Mouse (Mus musculus) urinary bladder, adult 18-20 months (tissue): ENCODE data around the gene Ankrd55.

Experiments used
- DNase-seq, 2 experiments: peaks; one replicate each; pipeline ENCODE4 v3.0.0; 2022; ENCODE audit warnings: low spot score in 2 of 2, mixed read lengths in 2 of 2

The Ankrd55 gene

GRCm38 (mm10) chr13:112343628-112344009 lies 55.4 kb downstream of the Ankrd55 start:
- no peak for DNase-seq

DNA sequence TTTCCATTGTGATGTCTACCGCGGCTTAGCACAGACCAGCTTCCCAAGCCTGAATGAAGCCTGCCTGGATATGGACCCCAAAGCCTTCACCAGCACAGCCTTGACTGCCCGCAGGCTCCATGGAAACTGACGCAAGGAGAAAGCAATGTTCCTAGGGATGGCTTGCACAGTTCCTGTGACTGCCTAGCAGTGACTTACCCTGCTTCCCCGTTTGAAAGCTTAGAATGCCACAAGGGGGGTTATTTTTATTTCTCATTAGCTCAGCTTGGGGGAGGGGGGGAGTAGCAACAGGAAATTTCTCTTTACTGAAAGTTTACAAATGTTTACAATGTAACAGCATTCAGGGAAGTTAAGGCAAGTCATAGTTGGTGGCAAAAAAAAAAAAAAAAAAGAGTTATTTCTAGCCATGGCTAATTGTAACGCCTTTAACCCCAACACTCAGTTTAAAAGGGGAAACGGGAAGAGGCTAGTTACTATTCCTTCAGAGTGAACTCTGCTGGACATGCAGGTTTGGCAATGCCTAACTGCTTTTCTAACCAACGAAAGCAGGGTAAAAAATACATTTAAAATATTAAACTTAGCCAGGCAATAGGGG lies 56.1 kb downstream of the Ankrd55 start:
- no peak for DNase-seq

- DNase-seq: no peak
Observed at GRCm38 (mm10) chr13:112345542-112345941, 57.3 kb downstream of the Ankrd55 start.

DNA sequence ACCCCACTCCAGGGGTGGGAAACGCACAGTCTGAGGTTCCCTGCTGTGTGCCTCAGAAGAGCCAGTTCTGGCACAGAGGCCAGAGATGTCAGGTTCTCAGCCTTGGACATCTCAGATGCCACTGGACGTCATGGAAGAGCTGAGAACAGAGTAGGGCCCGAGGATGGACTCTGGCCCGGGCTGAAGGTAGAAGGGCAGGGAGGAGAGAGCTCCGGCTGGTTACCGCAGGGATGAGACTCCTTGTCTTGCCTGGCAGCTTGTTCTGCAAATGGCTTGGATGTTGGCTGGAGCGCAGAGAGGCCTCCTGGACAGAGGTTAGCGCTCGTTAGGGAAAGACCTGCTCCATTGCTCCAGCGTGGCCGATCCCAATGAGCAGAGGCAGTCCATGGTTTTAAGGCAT lies 57.8 kb downstream of the Ankrd55 start:
- no peak for DNase-seq

- DNase-seq: no peak
Observed at GRCm38 (mm10) chr13:112346659-112347142, 58.5 kb downstream of the Ankrd55 start.

DNA sequence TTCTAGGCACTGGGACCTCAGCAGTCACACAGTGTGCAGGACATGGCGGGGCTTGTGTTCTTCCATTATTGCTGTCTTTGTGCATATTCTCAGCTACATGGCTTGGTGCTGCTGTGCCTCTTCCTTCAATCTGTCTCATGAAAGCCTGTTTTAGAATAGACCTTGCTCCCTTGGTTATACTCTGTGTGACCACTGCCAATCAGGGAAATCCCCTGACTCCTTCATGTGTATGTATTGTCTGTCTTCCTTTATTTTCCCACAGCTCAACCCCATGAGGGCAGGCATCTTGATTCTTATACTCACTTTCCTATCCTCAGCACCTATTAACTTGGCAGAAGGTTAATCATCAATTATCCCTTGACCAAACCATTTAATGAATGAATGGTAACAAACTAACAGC lies 60.0 kb downstream of the Ankrd55 start:
- no peak for DNase-seq

DNA sequence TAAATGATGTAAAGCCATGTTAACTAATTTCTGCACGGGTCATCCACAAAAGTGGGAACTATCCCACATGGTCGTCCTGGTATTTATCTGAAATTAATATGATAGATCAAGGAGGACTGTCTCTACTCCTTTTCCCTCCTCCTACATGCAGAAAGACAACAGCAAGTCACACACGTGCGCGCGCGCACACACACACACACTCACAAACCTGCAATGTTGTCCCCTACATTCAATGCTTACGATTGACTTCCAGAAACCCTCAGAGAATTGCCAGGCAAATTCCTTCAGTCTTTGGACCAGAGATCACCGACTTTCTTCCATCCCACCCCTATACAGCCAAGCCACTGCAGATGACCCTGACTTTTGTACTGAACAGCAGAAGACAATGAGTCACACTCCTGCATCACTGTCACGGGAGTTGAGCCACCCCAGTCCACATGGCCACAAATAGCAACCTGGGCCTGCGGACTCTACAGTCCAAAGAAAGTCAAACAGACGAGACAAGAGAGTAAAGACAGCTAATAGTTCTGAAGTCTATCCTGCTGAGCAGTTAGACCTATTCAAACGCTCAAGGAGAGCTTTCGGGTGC lies 60.7 kb downstream of the Ankrd55 start:
- DNase-seq: no peak

- no peak for DNase-seq
Observed at GRCm38 (mm10) chr13:112349500-112349899, 61.2 kb downstream of the Ankrd55 start.

GRCm38 (mm10) chr13:112351943-112352342 lies 63.7 kb downstream of the Ankrd55 start:
- no peak for DNase-seq

GRCm38 (mm10) chr13:112354109-112354867 lies 66.0 kb downstream of the Ankrd55 start:
- no peak for DNase-seq

- no peak for DNase-seq
Observed at GRCm38 (mm10) chr13:112354958-112355357, 66.7 kb downstream of the Ankrd55 start.

GRCm38 (mm10) chr13:112355794-112356486 lies 67.7 kb downstream of the Ankrd55 start:
- DNase-seq: no peak

GRCm38 (mm10) chr13:112361575-112361974 lies 73.3 kb downstream of the Ankrd55 start:
- no peak for DNase-seq

- peak in 1 of 2 experiments; percentile 56 for DNase-seq
Observed at GRCm38 (mm10) chr13:112363218-112363617, 75.0 kb downstream of the Ankrd55 start.

- DNase-seq: no peak
Observed at GRCm38 (mm10) chr13:112363746-112364145, 75.5 kb downstream of the Ankrd55 start.

DNA sequence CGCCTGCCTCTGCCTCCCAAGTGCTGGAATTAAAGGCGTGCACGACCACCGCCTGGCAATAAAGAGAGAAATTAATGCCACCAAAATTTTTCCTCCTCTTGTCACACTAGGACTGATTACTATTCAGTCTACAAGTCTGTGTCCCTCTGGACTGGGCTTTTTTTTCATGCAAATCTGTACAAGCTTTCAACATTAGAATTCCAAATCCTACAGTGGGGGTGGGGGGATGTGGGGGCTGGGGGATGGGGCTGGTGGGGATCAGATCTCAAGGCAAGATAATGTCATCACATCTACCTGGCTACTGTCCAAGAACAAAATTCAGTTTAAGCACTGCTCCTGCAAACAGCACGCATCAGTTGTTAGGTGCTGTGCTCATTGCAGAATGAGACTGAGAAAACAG lies 76.4 kb downstream of the Ankrd55 start:
- DNase-seq: no peak

- DNase-seq: no peak
Observed at GRCm38 (mm10) chr13:112365303-112365702, 77.1 kb downstream of the Ankrd55 start.

DNA sequence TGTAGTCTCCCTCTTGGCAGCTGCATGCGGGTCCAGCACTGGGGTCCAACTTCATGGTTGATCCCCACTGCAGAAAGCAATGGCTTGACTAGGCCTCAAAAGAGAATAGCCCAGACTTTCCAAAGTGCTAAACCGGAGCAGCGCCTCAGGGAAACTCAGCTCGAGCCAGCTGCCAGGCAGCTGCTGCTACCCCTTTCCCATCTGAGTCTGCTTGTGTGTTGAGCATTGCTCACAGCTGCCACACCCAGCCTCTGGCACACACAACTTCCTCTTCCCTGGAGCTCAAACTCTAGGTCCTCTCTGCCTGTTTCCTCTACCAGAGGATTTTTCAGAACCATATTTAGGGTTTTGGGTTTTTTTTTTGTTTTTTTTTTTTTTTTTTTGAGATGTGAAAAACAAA lies 77.5 kb downstream of the Ankrd55 start:
- no peak for DNase-seq

DNA sequence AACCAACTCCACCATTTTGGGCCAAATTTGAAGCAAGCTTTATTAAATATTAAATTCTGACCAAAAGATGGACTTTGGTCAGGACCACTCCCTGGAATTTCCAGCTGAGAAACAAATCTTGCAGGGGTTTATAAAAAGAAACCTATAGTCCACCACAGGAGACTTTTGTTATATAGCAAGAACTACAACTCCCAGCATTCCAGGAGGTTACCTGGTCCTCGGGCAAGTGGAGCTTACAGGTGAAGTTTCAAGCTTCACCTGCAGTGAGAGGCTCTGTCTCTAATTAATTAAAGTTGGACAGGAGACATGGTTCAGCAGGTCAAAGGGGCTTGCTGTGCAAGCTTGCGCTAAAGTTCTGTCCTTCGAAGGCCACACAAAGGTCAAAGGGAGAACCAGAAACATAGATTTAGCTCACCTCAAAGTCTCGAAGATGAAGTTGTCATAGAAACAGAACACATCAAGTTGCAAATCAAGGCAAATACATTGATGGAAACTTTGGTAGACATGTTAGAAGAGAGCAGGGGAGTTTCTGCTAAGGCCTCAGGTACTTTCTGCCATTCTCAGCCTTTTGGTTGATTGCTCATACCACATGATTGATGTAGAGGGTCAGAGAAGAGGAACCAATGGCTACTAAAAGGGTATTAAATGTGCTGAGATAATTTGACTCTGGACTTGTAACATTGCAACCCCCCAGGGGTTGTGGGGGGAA lies 78.2 kb downstream of the Ankrd55 start:
- no peak for DNase-seq

- no peak for DNase-seq
Observed at GRCm38 (mm10) chr13:112371729-112372128, 83.5 kb downstream of the Ankrd55 start.

- no peak for DNase-seq
Observed at GRCm38 (mm10) chr13:112375766-112376165, 87.5 kb downstream of the Ankrd55 start.
